Mouse (Mus musculus) mouse trophoblast stem cell (cell line): Measurements from ENCODE around the gene Prf1.

Experiments used
- in situ Hi-C, 2 experiments: fragments of 300-500 bp; cut with MseI, MboI; formaldehyde crosslinking; loops; 2 replicates in 1 of 2; 3 replicates in 1 of 2; pipeline ENCODE4 v1.15.1; 2025

Prf1 gene

DNA sequence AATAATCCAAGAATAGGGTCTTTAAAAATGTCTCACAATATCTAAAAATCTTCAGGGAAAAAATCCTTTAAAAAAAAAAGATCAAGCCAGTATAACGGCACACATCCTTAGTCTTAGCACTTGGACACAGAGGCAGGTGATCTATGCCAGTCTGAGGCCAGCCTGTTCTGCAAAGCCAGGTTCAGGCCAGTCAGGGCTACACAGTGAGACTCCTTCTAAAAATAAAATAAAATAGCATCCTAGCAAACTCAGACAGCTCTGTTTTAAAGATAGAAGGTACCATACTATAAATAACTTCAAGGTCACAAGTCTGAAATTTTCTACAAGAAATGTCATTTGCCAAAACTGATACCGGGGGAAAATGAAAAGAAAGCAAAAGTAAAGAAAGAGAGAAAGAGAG lies 7.6 kb upstream of the Prf1 start:
- in situ Hi-C loops = no loop called here

DNA sequence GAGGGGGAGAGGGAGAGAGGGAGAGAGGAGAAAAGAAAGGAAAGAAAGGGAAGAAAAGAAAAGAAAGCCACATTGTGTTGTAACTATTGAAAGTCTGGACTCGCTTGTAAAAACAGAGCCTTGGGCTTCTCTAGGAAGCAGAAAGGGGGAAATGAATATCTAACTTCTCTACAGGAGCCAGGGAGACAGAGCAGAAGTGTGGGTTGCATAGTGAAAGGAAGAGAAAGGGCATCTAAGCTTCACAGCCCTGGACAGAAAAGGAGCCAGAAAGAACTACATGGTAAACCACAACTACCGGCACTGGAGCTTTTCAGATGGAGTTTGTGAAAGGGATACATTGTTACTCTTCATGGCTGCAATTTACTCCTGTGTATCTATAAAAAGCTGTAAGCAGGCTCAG lies 7.2 kb upstream of the Prf1 start:
- in situ Hi-C loops = no loop called here

DNA sequence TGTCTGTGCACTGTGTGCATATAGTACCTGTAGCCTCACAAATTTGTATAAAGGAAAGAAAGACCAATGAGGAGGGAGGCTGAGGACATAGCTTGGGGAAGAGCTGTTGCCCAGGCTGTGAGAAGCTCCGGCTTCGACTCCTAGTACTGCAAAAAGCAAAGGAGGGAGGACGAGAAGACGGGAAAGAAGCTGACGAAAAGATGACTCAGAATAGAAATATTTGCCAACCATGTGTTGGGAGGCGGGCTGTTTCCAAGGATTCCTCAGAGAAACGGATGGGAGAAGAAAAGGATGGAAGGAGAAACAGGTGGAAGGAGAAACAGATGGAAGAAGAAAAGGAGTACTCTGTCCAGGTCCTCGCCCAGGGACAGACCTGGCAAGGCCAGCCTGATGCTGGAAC lies 3.4 kb upstream of the Prf1 start:
- in situ Hi-C loops = no loop called here

DNA sequence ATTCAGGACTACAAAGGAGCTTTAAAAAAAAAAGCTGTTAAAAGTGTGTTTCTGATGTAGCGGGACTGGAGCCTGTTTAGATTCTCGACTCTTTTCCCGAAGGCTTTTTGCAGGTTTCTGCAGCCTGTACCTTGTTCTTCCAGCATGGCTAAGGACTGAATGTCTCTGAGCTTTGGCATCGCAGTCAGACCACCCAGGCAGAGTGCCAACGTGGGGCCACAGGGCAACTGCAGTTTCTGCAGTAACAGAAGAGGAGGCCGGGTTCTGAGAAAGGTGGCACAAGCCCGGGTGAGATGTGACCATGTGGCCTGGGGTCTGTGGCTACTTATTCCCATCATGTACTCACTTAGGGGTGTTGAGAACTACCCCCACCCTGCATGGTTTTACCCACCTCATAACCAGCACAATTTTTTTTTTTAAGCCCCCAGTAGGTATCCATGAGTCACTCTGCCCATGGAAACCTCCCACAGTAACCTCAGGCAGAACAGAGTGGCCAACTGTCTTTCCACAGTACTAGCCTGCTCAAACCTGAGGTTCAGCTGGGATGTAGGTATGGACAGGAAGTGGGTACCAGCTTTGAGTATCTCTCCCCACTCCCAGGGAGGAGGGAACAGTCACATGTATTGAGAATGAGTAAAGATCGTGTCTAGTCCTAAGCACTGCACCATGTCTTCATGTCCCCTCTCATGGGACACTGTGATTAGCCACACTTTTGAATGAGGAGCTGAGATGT lies 754 bp upstream of the Prf1 start:
- in situ Hi-C loops = no loop called here

DNA sequence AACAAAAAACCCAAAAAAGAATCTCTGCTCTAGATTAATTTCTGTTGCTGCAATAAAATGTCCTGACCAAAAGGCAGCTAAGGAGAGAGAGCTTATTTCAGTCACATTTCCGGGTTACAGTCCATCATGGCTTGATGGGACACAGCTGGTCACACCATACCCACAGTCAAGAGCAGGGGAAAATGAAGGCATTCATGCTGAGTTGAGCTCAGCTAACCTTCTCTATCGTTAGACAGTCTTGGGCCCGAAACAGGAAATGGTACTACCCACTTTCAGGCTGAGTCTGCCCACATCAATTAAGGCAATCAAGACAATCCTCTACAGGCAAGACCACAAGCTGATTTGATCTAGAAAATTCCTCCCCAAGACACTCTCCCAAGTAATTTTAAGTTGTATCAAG lies 3.4 kb downstream of the Prf1 start:
- in situ Hi-C loops = no loop called here

DNA sequence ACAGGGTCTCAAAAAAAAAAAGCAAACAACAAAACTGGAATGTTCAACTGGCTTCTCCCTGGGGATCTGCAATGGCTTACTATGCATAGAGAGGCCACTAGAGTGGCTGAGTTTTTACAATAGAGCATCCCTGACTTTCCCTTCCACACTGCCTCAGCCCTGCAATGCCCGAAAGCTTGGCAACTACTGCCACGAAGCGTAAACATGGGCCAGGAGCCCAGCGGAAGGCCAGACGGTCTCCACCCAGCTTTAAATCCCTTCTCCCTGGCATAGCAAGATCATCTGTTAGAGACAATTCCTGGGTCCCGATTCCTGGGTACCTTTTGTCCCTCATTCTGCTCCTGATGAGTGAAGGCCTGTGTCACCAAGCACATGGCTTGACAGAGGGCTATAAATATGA lies 6.4 kb downstream of the Prf1 start:
- in situ Hi-C loops = no loop called here

DNA sequence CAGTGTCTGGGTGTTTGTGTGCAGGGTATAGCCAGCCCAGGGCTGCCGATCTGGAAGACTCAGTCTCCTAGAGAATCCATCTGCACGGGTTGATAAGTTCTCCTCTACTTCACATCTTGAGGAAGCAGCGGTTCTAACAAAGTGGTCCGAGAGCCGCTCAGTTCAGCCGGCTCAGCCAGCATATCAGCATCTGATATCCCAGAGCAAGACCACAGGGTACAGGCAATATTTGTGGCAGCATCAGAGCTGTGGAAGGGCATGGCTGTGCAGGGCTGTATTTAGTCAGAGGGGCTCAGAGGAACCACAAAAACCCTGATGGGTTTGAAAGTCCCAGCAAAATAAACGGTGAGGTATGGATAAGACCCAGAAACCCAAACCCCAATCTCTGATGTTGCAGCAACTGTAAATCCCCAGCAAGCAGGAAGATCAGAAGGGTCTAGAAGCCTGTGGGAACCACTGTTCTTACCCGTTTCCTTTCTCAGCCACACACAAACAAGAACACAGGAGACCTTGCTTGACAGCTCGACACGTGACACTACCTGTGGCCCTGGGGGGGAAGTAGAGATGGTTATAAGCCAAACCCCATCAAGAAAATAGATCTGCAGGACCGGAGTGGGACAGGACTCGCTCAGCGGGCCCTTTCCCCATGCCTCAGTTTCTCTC lies 8.4 kb downstream of the Prf1 start:
- in situ Hi-C loops = no loop called here

DNA sequence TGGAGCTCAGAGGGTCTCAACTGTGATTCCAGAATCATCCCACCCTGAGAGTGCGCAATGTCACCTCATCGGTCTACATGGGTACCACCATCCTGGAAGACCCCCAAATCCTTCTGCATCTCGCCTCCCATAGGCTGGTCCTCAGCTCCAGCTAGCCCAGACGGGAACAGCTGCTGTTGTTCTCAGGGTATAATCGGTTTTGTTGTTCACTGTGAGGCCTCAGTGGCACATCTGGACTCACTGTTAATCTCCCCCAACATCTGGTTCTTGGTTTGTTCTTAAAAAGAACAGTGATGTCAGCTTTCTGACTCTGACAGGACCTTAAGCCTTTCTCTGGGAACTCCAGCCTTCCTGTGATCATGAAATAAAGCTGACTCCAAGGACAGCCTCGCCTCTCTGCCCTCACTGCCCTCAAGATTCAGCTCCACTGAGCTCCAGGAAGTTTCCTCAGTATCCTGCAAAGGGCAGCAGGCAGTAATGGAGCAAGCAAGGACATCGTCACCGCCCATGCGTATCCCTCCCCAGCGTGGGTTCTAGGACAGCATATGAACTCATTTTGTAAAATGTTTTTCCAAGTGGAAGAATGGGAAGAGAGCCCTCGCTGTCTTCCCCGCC lies 11.2 kb downstream of the Prf1 start:
- in situ Hi-C loops = no loop called here

DNA sequence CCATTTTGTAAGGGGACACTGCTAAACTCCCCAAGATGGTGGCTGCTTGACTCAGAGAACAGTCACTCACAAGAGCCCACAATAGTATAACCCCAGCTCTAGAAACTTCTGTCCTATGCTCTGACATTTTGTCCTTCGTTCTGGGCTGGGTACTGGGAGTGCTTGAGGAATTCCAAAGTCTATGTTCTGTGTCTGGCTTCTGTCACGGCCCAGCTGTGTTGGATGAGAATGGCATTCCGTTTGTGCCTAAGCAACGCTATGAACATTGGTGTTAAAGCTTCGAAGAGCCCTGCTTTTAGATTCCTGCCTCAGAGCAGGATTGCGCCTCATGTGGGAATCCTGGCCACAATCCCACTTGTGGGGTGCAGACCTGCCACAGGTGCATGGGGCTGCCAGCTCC lies 14.5 kb downstream of the Prf1 start:
- in situ Hi-C loops = no loop called here

DNA sequence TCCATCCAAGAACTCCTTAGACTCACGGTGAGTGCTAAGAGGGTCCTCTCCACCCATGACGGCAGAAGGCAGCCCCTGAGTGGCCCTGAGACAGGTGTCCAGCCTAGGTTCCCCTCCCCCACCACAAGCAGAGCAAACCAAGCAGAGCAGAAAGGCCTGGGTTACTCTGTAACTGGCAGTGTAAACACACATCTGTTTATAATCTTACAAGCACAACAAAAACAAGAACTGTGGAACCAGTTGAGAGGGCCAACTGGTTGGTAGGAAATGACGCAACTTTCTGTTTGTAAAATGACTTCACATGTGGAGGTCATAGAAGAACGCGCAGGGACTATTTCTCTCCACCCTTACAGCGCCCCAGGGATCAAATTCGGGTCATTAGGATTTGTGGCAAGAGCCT lies 15.1 kb downstream of the Prf1 start:
- in situ Hi-C loops = no loop called here

DNA sequence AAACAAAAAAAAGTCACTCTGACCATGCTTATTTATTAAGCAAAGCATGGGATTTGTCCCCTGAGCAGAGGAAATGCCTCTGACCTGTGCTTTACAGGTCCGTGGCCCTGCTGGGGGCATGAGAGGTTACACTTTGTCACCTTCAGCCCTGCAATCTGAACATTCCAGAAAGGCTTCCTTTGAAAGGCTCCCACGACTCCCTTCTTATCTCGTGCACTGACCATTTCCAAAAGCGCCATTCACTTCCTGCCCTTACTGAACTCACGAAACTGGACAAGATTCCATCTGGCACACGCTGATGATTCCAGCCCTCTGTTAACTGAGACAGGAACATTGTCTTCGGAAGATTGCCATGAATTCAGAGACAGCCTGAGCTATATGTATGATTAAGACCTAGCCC lies 16.1 kb downstream of the Prf1 start:
- in situ Hi-C loops = no loop called here

DNA sequence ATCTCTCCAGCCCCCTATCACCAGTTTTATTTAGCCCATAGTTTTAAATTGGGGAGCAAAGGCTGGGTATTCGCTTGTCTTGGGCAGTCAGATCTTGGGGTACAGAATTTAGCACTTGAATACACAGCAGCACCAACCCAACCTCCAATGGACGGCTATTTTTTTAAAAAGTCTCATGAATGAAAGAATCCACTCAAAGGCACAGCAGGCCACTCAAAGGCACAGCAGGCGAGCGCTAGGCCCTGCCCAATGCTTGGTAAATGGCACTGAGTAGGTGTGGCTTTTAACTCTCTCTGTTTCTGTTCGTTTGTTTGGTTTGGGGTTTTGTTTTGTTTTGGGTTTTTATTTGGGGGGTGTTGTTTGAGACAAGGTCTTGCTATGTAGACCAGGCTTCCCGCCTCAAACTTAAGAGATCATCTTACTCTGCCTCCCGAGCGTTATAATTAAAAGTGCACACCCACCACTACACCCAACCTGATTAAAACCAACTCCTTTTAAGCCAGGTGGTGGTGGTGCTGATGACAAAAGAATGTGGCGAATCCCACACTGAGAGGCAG lies 17.8 kb downstream of the Prf1 start:
- in situ Hi-C loops = no loop called here

DNA sequence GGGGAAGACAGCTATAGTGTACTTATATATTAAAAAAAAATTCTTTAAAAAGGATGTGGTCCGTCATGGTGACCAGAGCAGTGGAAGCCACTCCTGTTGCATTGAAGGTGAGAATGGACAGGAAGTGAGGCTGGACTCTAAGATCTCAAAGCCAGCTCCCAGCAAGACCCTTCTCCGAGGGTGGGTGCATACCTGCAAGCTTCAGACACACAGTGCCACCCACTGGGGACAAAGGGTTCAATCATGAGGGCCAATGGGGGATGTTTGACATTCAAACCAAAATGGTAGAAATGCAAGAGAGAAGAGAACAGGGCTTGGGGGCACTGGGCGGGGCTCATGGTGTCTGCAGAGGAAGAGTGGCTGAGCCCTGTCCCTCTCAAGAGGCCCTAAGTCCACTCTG lies 20.9 kb downstream of the Prf1 start:
- in situ Hi-C loops = no loop called here

DNA sequence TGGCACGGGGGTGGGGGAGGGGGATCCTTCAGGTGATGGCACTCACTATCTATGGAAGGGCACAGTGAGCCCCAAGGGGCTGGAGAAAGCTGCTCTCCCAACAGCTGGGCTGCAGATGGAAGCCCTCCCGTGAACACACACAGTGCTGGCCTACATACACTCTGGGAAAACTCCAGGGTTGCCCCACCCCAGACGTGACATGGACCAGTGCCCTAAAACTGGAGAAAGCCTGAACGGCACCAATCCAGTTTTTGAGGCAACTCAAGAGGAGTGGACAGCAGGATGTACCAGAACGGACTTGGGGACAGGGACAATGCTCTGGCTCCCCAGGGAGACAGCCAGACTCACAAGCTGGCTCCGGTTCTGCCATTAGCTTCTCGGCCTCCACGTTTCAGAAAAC lies 27.1 kb downstream of the Prf1 start:
- in situ Hi-C loops = no loop called here

DNA sequence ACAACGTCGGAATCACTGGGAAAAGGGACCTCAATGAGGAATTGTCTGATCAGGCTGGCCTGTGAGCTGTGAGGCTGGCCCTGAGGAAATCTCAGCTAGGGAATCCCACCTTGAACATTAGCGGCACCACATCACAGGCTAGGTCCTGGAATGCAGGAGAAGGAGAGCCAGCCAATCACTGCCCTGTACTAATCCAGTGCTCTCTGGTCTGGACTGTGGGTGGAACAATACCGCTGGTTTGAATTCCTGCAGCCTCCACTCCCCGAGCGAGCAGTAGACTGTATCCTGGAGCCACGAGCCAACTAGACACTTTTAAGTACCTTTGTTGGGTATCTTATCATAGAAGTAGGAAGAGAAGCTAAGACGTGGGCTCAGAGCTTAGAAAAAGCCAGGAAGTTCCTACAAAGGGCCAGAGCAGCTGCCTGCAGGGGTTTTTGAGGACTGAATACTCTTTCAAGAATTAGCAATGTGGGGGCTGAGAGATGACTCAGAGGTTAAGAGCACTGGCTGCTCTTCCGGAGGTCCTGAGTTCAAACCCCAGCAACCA lies 28.2 kb downstream of the Prf1 start:
- in situ Hi-C loops = no loop called here

DNA sequence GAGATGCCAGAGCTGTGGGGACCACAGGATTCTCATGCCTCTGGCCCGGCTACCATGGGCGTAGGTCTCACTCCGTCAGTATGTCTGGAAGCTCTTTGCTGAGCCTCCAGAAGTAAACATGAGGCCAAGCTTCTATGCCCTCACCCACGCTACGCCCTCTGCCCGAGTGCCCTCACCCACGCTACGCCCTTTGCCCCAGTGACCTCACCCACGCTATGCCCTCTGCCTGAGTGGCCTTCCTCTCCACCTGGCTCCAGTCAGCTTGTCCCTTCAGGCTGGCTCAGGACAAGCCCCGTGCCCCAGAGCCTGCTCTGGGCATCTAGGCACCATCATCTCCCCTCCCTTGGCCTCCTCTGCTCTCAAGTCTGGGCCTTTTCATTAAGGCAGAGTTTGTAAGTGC lies 29.9 kb downstream of the Prf1 start:
- in situ Hi-C loops = no loop called here

DNA sequence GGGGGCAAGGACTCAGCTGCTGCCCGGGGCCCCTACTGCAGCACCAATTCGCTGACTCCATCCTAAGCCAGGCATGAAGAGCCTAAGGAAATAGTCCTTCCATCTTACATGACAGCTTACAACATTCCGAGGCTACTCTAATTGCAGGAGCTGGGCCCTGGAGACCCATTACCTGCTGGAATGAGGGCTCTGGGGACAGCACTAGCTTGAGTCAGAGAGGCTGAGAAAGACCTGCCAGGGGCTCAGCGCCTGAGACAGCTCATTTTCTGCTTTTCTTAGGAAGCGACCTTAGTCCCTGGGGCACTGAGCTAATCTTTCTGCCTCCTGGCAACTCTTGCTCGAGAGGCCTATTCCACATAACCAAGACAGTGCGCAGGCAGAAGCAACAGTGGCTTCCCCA lies 31.3 kb downstream of the Prf1 start:
- in situ Hi-C loops = no loop called here

DNA sequence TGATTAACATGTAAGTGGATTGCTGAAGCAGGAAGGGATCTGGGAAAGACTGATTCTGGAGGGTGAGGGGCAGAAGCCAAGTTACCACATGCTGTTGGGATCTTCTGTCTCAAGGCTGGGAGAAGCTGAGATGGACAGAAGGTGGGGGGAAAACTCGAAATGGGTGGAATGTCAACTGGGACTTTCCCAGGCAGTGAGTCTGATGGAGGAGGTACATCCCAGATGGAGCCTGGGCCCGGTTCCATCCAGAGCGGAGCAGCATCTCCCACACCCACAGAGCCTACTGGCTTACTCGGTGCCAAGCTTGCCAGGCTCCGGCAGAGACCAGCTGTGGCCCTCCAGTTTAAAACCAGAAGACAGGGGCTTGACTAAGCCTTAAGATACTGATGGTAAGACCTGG lies 33.4 kb downstream of the Prf1 start:
- in situ Hi-C loops = loop anchor here in 1 of 2 experiments (5.0 kb wide), 1 partner anchor 134 kb away; no protein-coding TSS in a partner anchor

DNA sequence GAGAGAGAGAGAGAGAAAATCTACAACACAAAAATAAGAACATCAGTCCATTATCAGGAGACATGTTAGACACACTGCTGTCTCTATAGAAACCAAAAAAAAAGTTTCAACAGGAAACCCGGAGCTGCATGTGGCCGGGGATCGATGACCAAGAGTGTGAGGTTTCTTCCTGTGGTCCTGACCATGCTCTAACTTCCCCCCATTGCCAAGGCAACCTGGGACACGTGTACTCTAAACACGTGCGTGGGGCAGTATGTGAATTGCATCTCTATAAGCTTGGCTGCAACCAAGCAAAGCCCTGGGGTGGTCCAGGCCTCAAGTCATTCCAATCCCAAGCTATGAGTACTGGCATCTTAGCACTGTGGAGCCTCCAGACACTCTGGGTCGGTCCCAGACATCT lies 36.9 kb downstream of the Prf1 start:
- in situ Hi-C loops = loop anchor here in 1 of 2 experiments (5.0 kb wide), 1 partner anchor 137 kb away; no protein-coding TSS in a partner anchor

DNA sequence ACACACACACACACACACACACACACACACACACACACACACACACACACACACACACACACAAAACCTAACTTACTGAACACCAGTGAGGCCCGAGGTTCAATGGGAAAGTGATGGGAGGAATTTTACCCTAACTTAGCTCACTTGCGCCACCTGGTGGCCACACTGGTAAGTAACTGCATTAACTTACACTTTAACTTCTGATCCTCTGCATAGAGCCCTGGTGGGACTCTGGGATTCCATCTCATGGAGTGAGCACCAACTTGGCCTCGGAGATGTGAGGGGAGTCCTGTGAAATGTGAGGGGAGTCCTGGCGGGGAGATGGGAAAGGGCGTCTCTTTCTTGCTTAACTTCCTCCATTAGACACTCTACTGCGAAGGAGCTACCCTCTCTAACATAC lies 38.5 kb downstream of the Prf1 start:
- in situ Hi-C loops = loop anchor here in 1 of 2 experiments (5.0 kb wide), 1 partner anchor 139 kb away; no protein-coding TSS in a partner anchor

DNA sequence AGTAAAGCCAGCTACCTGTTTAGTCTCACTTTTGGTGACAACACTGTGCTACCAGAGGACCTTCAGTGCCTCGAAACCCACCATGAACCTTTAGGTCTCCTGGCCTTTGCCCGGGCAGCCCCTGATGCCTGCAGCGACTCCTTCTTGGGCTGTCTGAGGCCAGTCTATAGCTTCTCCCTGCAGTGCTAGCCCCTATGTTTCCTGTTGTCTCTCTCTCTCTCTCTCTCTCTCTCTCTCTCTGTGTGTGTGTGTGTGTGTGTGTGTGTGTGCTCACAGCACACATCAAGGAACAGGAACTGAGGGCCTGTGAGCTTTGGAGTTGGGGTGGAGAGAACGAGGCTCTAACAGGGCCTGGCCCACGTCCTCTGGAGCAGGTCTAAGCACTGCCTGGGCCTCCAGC lies 39.0 kb downstream of the Prf1 start:
- in situ Hi-C loops = loop anchor here in 1 of 2 experiments (5.0 kb wide), 1 partner anchor 139 kb away; no protein-coding TSS in a partner anchor

DNA sequence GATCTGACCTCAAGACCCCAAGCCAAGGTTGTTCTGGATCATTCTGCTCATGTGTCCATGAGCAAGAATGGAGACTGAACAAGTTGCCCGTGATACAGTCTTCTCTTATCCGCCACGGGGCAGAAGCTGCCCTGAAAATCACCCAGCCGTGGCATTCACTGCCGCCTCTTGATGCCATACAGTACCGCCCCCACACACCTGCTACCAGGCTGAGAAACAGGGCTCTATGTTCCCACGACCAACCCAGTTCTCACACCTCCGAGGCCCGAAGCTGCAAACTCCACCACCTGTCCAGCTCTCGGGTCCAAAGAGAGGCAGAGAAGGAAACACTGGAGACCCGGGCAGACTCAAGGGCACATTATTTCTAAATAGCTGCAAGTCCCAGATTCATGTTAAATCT lies 40.0 kb downstream of the Prf1 start:
- in situ Hi-C loops = loop anchor here in 1 of 2 experiments (5.0 kb wide), 1 partner anchor 140 kb away; no protein-coding TSS in a partner anchor
